Mouse (Mus musculus): ENCODE results near the gene Scai. TPM values are rescaled to one million over a fixed set of nuclear protein-coding genes. Genes with fewer than 3 reads are reported as not detected.
A peak's percentile ranks its signal among the peaks of the same experiment; 100 is the strongest.

The Scai gene
- total and polyA plus RNA-seq, 2 experiments from 2014 or later, result 11.6 to 68.6 TPM

DNA sequence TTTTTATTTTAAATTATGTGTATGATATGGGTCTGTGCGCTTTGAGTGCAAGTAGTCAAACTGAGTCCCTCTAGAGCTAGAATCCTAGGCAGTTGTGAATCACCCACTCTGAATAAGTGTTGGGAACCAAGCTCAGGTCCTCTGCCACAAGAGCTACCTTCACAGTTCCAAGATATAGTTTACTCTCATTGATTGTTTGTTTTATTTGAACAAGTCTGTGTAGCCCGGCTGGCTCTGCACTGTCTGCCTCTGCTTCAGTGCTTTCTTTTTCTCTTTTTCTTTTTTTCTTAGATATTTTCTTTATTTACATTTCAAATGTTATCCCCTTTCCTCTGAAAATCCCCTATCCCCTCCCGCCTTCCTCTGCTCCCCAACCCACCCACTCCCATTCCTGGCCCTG is 28.5 kb upstream of the Scai start:
- H3K9ac ChIP-seq, result no peak overlapping the region
- H3K27ac ChIP-seq (ENCODE audit: low read depth, low read length), result no peak overlapping the region
- H3K36me3 ChIP-seq (ENCODE audit: insufficient read depth), result no peaks in the 10 kb centered on the region
- ATAC-seq (no peak), DNase-seq (no peak)
- no peak overlapping the region for H3K4me2 ChIP-seq (ENCODE audit: low read depth)
- 95% methylated on average over 3 of the region's 3 CpGs for WGBS
- no peaks in the 10 kb centered on the region for H3K27me3 ChIP-seq (ENCODE audit: insufficient read depth, low read length)
- H3K4me3 ChIP-seq (ENCODE audit: low read depth, low read length), result no peak overlapping the region
- TF ChIP-seq CTCF (IDR thresholded peaks at IDR 0.05; ENCODE audit: low read depth), result no peak
- H3K4me1 ChIP-seq (ENCODE audit: insufficient read depth), result 0 out of 2 replicates have a peak, but pooled peaks cover 4% of the 10 kb centered on the region
- H3K9me3 ChIP-seq (ENCODE audit: low read length), result no peaks in the 10 kb centered on the region

DNA sequence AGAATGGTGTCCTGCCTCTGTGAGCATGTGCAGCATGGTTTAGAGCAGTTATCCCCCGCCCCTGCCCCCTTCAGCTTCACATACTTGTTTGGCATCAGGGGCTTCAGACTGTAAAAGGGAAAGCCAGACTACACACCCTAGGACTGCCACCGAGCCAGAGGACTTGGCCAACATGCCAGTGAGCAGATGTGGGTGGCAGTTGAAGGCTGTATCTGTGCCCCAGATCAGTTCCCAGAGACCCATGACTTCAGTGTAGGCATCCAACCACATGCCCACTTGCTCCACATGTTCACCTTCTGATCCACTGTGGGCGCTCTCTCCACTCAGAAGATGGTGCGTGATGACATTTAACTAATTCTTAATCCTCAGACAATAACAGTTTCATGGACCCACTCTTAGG is 26.6 kb upstream of the Scai start:
- no peak overlapping the region for H3K4me3 ChIP-seq (ENCODE audit: low read depth, low read length)
- H3K9me3 ChIP-seq (ENCODE audit: low read length), result no peaks in the 10 kb centered on the region
- H3K4me1 ChIP-seq (ENCODE audit: insufficient read depth), result no peaks in the 10 kb centered on the region
- no peak overlapping the region for H3K4me2 ChIP-seq (ENCODE audit: low read depth)
- no peak for TF ChIP-seq CTCF (IDR thresholded peaks at IDR 0.05; ENCODE audit: low read depth)
- H3K9ac ChIP-seq, result no peak overlapping the region
- no peaks in the 10 kb centered on the region for H3K36me3 ChIP-seq (ENCODE audit: insufficient read depth)
- no peaks in the 10 kb centered on the region for H3K27me3 ChIP-seq (ENCODE audit: insufficient read depth, low read length)
- no peak for DNase-seq
- H3K27ac ChIP-seq (ENCODE audit: low read depth, low read length), result no peak overlapping the region
- no peak for ATAC-seq
- 97% methylated on average over 4 of the region's 4 CpGs for WGBS

DNA sequence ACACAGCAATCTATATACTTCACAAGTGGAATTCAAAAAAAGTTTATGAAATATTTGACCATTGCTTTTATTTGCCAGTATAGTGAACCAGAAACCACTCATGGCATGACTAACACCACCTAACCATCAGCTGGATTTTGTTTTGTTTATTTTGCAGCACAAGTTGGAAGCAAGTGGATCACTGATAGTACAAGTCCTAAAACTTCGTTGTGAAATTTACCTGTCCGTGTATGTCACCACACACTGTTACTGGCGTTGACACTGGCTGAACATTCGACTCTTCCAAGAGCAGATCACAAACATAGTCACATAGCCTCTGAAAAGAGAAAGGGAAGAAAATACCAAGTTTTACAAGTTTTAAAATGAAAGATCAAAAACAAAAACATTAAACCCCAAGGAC is 20.2 kb upstream of the Scai start:
- H3K4me2 ChIP-seq (ENCODE audit: low read depth), result no peak overlapping the region
- 96% methylated on average over 4 of the region's 4 CpGs for WGBS
- H3K27me3 ChIP-seq (ENCODE audit: insufficient read depth, low read length), result no peaks in the 10 kb centered on the region
- ATAC-seq (no peak), DNase-seq (no peak)
- no peak overlapping the region for H3K4me3 ChIP-seq (ENCODE audit: low read depth, low read length)
- peaks cover 3% of the 10 kb centered on the region; the same call in 1 of the 2 replicates for H3K36me3 ChIP-seq (ENCODE audit: insufficient read depth)
- H3K9me3 ChIP-seq (ENCODE audit: low read length), result no peaks in the 10 kb centered on the region
- no peak overlapping the region for H3K9ac ChIP-seq
- no peaks in the 10 kb centered on the region for H3K4me1 ChIP-seq (ENCODE audit: insufficient read depth)
- no peak overlapping the region for H3K27ac ChIP-seq (ENCODE audit: low read depth, low read length)
- no peak for TF ChIP-seq CTCF (IDR thresholded peaks at IDR 0.05; ENCODE audit: low read depth)

DNA sequence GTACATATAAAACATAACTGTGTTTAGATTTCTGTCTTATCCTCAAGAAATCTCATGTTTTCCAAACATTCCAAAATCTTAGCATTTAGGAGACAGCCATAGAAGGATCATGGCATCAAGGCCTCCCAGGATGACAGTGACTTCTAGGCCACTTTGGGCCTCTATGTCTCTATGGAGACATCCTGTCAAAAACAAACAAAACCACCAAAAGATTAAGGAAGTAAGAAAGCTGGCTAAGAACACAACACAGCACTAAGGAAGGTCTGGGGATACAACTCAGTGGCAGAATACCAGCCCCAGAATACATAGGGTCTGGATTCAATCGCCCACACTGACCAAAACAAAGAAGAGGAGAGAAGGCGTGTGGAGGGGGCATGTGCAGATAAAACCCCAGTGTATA is 12.8 kb upstream of the Scai start:
- ATAC-seq (no peak), DNase-seq (no peak)
- H3K27me3 ChIP-seq (ENCODE audit: insufficient read depth, low read length), result no peaks in the 10 kb centered on the region
- no peak for TF ChIP-seq CTCF (IDR thresholded peaks at IDR 0.05; ENCODE audit: low read depth)
- H3K9me3 ChIP-seq (ENCODE audit: low read length), result no peaks in the 10 kb centered on the region
- H3K4me3 ChIP-seq (ENCODE audit: low read depth, low read length), result no peak overlapping the region
- H3K4me2 ChIP-seq (ENCODE audit: low read depth), result no peak overlapping the region
- no peaks in the 10 kb centered on the region for H3K4me1 ChIP-seq (ENCODE audit: insufficient read depth)
- H3K9ac ChIP-seq, result no peak overlapping the region
- WGBS, result 98% methylated on average over 2 of the region's 2 CpGs
- H3K27ac ChIP-seq (ENCODE audit: low read depth, low read length), result no peak overlapping the region
- H3K36me3 ChIP-seq (ENCODE audit: insufficient read depth), result peaks cover 12% of the 10 kb centered on the region; the same call in 1 of the 2 replicates

DNA sequence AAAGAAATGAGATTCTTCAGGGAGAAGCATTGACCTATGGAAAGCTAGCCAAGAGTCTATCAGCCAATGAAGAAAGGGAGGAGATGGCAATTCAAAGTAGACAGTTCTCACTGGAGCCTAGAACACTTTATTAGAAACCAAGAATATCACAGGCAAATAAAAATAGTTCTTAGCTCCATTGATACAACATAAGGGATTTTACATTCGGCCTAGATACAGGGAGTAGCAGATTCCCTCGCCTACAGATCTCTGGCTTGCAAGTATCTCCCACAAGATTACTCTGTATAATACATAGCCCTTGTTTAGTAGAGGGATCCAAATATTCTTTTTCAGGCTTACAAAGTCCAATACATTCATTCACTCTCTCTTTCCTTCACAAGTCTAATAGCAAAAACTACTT is 4.3 kb upstream of the Scai start:
- Histone ChIP-seq H3K27ac (ENCODE audit: low read depth, low read length) (no peak overlapping the region), H3K4me1 (ENCODE audit: insufficient read depth) (no peaks in the 10 kb centered on the region), H3K4me2 (ENCODE audit: low read depth) (no peak overlapping the region), H3K27me3 (ENCODE audit: insufficient read depth, low read length) (no peaks in the 10 kb centered on the region), H3K36me3 (ENCODE audit: insufficient read depth) (peaks cover 5% of the 10 kb centered on the region; the same call in 1 of the 2 replicates), H3K4me3 (ENCODE audit: low read depth, low read length) (no peak overlapping the region), H3K9ac (no peak overlapping the region), H3K9me3 (ENCODE audit: low read length) (no peaks in the 10 kb centered on the region)
- ATAC-seq, result no peak
- 99% methylated on average over 2 of the region's 2 CpGs for WGBS
- no peak for DNase-seq
- TF ChIP-seq CTCF (IDR thresholded peaks at IDR 0.05; ENCODE audit: low read depth), result no peak

DNA sequence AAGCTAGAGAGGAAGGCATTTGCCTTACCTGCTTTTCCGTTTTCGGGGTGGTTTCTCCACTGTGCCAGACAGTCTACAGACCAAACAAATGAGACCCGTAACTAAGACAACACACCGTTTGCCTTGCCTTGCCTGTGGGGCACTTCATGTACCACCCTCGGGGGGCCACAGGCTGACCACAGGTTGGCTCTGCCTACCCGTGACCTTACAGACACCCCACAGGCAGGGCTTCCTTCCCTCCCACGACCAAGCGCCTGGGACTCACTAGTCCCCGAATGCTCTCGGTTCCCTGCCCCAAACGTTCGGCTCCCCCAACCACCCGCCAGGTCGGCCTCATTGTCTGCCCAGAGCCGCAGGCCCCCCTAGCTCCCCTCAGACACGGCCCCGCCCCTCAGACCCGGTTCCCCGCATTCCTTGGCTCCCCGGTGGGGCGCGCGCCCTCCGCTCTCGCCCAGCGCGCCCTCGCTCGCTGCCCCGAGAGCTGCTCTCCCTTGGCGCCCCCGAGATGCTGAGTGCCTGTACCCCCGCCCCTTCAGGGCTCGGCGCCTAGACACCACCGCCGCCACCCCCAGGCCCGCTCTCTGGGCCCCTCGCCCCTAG is 473 bp downstream of the Scai start:
- Histone ChIP-seq H3K36me3 (ENCODE audit: insufficient read depth) (no peaks in the 10 kb centered on the region), H3K27ac (ENCODE audit: low read depth, low read length) (peak overlapping the region; percentile 99), H3K4me3 (ENCODE audit: low read depth, low read length) (peak overlapping the region; percentile 100), H3K4me2 (ENCODE audit: low read depth) (peak overlapping the region; percentile 72), H3K27me3 (ENCODE audit: insufficient read depth, low read length) (no peaks in the 10 kb centered on the region), H3K9me3 (ENCODE audit: low read length) (no peaks in the 10 kb centered on the region), H3K9ac (peak overlapping the region; percentile 98), H3K4me1 (ENCODE audit: insufficient read depth) (0 out of 2 replicates have a peak, but pooled peaks cover 15% of the 10 kb centered on the region)
- peak; percentile 81 for ATAC-seq
- no peak for DNase-seq
- TF ChIP-seq CTCF (IDR thresholded peaks at IDR 0.05; ENCODE audit: low read depth), result no peak
- WGBS, result under 1% methylated on average over 38 of the region's 39 CpGs

DNA sequence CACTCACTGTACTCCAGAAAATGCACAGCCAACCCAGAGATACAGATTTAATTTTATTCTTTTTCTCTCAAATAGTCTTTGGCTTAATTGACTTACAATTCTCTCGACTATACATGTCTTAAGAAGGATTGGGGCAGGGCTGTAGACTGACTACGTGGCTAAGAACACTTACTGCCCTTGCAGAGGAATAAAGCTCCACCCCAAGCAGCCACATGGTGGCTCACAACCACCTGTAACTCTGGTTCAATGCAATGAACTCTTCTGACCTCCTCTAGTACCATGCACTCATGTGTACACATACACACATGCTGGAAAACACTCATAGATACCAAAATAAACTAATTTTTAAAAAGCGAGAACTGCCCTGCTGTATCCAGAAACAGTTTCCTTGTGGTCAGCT is 4.6 kb downstream of the Scai start:
- H3K4me2 ChIP-seq (ENCODE audit: low read depth), result no peak overlapping the region
- DNase-seq (no peak), ATAC-seq (no peak)
- 74% methylated on average over 3 of the region's 3 CpGs for WGBS
- no peaks in the 10 kb centered on the region for H3K9me3 ChIP-seq (ENCODE audit: low read length)
- peaks cover 7% of the 10 kb centered on the region; the same call in 1 of the 2 replicates for H3K36me3 ChIP-seq (ENCODE audit: insufficient read depth)
- no peak overlapping the region for H3K9ac ChIP-seq
- 0 out of 2 replicates have a peak, but pooled peaks cover 15% of the 10 kb centered on the region for H3K4me1 ChIP-seq (ENCODE audit: insufficient read depth)
- no peak overlapping the region for H3K27ac ChIP-seq (ENCODE audit: low read depth, low read length)
- no peak overlapping the region for H3K4me3 ChIP-seq (ENCODE audit: low read depth, low read length)
- no peak for TF ChIP-seq CTCF (IDR thresholded peaks at IDR 0.05; ENCODE audit: low read depth)
- no peaks in the 10 kb centered on the region for H3K27me3 ChIP-seq (ENCODE audit: insufficient read depth, low read length)

All from forebrain, postnatal 0 days (tissue).